Mouse (Mus musculus) spleen, adult 2 months (tissue): Measurements from ENCODE around the gene Marcks. TPM values are rescaled to one million over a fixed set of nuclear protein-coding genes. Genes with fewer than 3 reads are reported as not detected.

Experiments
- DNase-seq, 2 experiments: peaks; one replicate each; pipeline versions ENCODE4 v3.0.0 to v3.0.0-alpha.2; 2012 to 2021; ENCODE audit warnings: low spot score in 2 of 2, low read depth in 1 of 2
- H3K27ac ChIP-seq: fragments of 200-500 bp; 2 replicates; pipeline ENCODE4 v1.5.1; 2012; ENCODE audit warnings: low read length, inconsistent platforms; ENCODE audit not compliant: insufficient read depth
- H3K27me3 ChIP-seq: fragments of 200-500 bp; 2 replicates; pipeline ENCODE4 v1.6.1; 2012; ENCODE audit warnings: mild to moderate bottlenecking, moderate library complexity, low read length, inconsistent platforms; ENCODE audit not compliant: control insufficient read depth, insufficient read depth
- H3K36me3 ChIP-seq: fragments of 200-500 bp; 2 replicates; pipeline ENCODE4 v1.6.1; 2012; ENCODE audit warnings: mild to moderate bottlenecking, low read length, inconsistent platforms; ENCODE audit not compliant: control insufficient read depth, insufficient read depth
- H3K4me1 ChIP-seq: fragments of 200-500 bp; 2 replicates; pipeline ENCODE4 v1.6.1; 2011; ENCODE audit warnings: inconsistent platforms; ENCODE audit not compliant: control insufficient read depth, insufficient read depth, insufficient read length
- H3K4me3 ChIP-seq: fragments of 200-500 bp; 2 replicates; pipeline ENCODE4 v1.5.1; 2011; ENCODE audit warnings: mild to moderate bottlenecking, inconsistent platforms; ENCODE audit not compliant: insufficient read depth, insufficient read length; ENCODE audit errors: extremely low read depth
- CTCF ChIP-seq: fragments of 200-500 bp; IDR thresholded peaks from 2 replicates; pipeline ENCODE4 v1.5.1; 2011; ENCODE audit warnings: mild to moderate bottlenecking, inconsistent platforms; ENCODE audit not compliant: insufficient read depth, insufficient read length, insufficient replicate concordance; ENCODE audit errors: extremely low read depth
- POLR2A ChIP-seq: fragments of 200-500 bp; IDR thresholded peaks from 2 replicates; pipeline ENCODE4 v1.6.1; 2011; ENCODE audit warnings: low read depth, low read length, inconsistent platforms
- whole genome bisulfite sequencing: fragments of 180-500 bp; shearing (Covaris S2); methylation state at CpG from one replicate; pipeline ENCODE4 v1.1.7; 2018; 5-methylcytosine and 5-hydroxymethylcytosine counted together
- polyA plus RNA-seq: library from polyadenylated mRNA; depleted of rRNA; stranded (reverse); fragments of >200 nt; gene quantifications from 2 replicates; pipeline ENCODE4 v1.2.3, GENCODE M21; 2012

Gene Marcks
- polyA plus RNA-seq, 1 experiment = 30.1 TPM

DNA sequence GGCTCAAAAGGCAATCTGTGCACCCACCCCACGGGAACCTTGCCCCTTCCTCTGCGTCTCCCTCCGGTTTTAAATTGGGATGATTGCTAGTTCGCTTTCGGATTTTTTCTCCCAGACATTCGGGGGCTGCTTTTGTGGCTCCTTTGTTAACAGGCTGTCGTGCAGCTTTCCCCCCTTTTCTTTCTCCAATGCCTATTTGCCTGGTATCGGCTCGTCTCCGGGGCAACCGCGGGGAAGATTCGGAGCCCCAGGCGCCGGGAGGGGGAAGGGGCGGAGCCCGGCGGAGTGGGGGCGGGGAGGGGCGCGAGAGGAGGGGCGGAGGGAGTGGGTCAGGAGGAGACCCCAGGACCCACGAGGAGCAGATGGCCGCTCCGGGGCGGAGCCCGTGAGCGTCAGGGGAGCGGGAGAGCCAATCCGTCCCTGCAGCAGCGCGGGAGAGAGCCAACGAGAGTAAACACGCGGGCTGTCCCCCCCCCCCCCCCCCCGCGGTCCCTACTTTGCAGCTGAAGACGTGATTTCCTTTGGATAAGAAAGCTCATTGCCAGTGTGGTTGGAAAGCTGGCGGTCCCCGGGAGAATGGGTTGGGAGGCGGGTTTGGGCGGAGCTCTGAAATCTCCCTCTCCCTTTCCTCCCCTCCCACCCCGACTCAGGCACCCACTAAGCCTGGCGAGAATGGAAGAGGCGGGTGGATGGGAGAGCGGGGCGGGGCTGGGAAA is 2.2 kb upstream of the Marcks start:
- no peaks in the 10 kb centered on the region; the same call in 1 of the 2 replicates for H3K4me1 ChIP-seq
- peak in 1 of 2 experiments; percentile 46 for DNase-seq
- peak overlapping the region; percentile 24 for H3K27ac ChIP-seq
- TF ChIP-seq POLR2A = no peak
- TF ChIP-seq CTCF = no peak
- WGBS = 1% methylated on average over 45 of the region's 47 CpGs
- H3K4me3 ChIP-seq = peak overlapping the region; percentile 65
- peaks cover 8% of the 10 kb centered on the region for H3K36me3 ChIP-seq
- H3K27me3 ChIP-seq = no peaks in the 10 kb centered on the region

DNA sequence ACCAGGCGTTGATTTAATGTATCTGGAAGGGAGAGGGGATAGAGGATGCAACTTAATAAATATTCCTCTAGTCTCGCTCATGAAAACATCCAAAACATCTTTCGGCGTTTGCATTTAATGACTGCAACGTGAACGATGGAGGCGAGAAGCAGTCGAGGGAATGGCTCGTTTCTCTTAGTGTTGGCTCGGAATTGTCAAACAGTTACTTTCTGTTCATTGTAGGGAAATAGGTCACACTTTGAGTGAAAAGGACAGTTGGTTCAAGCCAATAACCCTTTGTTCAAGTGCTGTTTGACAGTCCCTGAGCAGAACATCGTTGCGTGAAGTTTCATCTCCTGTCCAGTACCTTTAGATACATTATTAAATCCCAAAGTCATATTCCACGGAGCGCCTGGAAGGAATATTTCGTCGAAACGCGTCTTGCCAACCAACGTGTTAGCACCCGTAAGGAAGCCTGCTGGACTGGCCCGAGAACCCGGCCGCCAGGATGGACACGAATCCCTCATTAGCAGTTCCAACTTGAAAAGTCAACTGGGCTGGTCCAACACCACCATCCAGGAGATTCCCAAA is 1.5 kb upstream of the Marcks start:
- TF ChIP-seq POLR2A = no peak
- TF ChIP-seq CTCF = no peak
- WGBS = under 1% methylated on average over 24 of the region's 24 CpGs
- H3K4me3 ChIP-seq = peak overlapping the region; percentile 65
- H3K36me3 ChIP-seq = peaks cover 9% of the 10 kb centered on the region
- no peaks in the 10 kb centered on the region; the same call in 1 of the 2 replicates for H3K4me1 ChIP-seq
- H3K27me3 ChIP-seq = no peaks in the 10 kb centered on the region
- peak in 1 of 2 experiments; percentile 11 for DNase-seq
- peak overlapping the region; percentile 24 for H3K27ac ChIP-seq

DNA sequence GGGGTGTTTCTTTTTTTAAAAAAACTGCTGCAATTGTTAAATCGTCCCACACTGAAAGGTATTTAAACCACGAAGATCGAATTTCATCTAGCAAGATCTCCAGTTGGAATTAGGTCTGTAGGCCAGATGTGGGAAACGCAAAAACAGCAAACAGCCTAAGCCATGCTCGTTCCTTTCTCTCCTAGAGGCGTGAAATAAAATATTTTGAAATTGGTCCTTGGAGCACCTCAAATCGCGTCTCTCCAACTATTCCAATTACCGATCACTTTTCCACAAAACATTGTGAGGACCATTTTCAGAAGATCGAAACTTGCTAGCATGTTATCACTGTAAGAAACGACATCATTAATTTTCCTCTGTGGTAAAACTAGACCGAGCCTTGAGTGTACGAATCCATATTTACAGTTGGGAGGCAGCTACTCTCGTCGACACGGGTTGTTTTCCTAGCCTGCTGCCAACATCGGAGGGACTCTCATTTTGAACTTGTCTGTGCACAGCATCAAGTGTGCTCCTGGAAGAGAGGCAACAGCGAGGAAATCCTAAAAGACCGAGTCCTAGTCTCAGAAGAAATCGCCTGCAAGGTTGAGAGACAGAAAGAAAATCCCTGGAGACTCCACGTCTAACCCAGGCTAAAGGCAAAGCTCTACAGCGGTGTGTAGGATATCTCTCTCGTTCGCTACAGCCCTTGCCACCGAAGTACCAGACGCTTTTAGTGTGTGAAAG is 884 bp upstream of the Marcks start:
- DNase-seq = peak in 1 of 2 experiments; percentile 5
- no peaks in the 10 kb centered on the region; the same call in 1 of the 2 replicates for H3K4me1 ChIP-seq
- under 1% methylated on average over 26 of the region's 26 CpGs for WGBS
- peaks cover 11% of the 10 kb centered on the region for H3K36me3 ChIP-seq
- no peak for TF ChIP-seq CTCF
- TF ChIP-seq POLR2A = no peak
- peak overlapping the region; percentile 24; the same call in 1 of the 2 replicates for H3K27ac ChIP-seq
- peak overlapping the region; percentile 65 for H3K4me3 ChIP-seq
- no peaks in the 10 kb centered on the region for H3K27me3 ChIP-seq

DNA sequence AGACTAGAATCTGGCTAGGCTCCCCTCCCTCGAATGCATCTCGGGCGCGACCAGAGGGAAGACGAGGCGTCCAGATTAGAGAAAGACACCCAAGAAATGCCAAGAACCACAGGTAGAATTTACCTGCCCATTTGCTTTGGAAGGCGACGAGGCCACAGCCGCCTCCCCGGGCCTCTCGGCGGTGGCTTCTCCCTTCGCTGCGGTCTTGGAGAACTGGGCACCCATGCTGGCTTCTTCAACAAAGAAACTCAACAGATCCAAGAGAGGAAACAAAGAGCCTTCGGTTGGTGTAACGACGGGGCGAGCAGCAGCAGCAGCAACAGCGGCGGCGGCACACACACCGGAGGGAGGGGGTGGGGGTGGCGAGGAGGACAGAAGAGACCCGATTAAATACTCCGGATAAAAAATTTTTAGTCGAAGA is 399 bp downstream of the Marcks start:
- H3K27me3 ChIP-seq = no peaks in the 10 kb centered on the region
- peak in 1 of 2 experiments; percentile 15 for DNase-seq

DNA sequence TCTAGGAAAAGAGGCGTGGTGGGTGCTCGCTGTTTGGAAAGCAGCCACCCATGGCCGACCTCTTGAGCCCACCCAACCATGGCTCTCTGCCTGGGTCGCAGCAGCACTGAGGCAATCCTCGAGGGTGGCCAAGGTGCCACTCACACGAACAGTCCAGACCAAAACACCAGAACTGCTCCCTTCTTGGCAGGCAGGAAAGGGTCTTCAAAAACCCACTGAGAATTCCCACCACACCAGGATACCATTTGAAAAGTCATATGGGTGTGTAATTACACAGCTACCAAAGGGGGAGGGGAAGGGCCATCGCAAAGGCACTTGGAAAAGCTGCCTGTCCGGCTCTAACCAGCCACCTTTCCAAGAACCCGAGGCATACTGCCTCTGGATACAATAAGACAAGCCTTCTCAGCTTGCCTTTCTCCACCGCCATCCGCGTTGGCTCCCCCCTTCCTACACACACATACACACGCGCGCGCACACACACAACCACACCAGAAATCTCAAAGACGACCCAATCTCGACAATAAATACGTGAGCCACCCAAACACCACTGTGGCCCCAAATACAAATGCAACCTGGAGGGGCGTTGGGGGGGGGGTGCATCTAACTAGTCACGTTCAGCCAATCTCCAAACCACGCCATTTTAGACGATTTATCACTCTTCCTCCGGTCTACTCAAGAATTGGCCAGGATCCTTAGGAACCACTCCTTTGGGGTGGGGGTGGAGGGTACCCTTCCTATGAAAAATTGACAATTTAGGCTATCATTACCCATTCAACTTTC is 999 bp downstream of the Marcks start:
- peak overlapping the region; percentile 92 for H3K27ac ChIP-seq
- DNase-seq = peak in 1 of 2 experiments; percentile 22
- WGBS = under 1% methylated on average over 24 of the region's 24 CpGs
- H3K4me1 ChIP-seq = no peaks in the 10 kb centered on the region; the same call in 1 of the 2 replicates
- peak overlapping the region; percentile 65 for H3K4me3 ChIP-seq
- H3K36me3 ChIP-seq = peaks cover 11% of the 10 kb centered on the region
- TF ChIP-seq CTCF (no peak), POLR2A (no peak)
- no peaks in the 10 kb centered on the region for H3K27me3 ChIP-seq

More for the DNA sequence above, 399 bp downstream of the Marcks start:
- Histone ChIP-seq H3K27ac (peak overlapping the region; percentile 92), H3K4me1 (no peaks in the 10 kb centered on the region; the same call in 1 of the 2 replicates), H3K36me3 (peaks cover 11% of the 10 kb centered on the region), H3K4me3 (peak overlapping the region; percentile 65)
- TF ChIP-seq CTCF (no peak), POLR2A (no peak)
- WGBS = under 1% methylated on average over 26 of the region's 26 CpGs

DNA sequence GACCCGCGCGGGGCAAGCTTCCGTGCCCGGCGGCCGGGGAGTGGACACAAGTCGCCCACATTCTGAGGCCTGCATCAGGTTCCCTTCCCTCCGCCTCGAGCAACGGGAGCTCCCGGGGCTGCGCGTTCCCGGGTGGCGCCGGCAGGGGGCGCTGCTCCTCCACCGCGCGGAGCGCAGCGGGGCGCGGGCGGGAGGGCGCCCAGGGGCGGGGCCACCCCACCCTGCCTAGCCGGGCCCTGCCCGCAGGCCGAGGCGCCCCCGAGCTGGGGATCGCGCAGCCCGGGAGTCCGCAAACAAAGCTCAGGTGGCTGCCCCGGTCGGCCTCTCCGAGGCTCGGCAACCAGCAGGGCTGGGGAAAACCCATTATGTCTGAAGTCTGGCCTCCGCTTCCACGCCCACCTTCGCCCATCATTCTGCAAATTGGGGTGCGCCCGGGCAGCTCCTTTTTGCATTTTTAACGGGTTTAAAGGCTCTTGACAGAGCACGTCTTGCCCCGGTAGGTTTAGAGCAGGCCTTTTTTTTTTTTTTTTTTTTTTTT is 1.7 kb downstream of the Marcks start:
- DNase-seq = peak; percentile 81 to 88
- Histone ChIP-seq H3K27ac (peak overlapping the region; percentile 92), H3K36me3 (peaks cover 11% of the 10 kb centered on the region), H3K4me3 (peak overlapping the region; percentile 83), H3K4me1 (no peaks in the 10 kb centered on the region; the same call in 1 of the 2 replicates), H3K27me3 (no peaks in the 10 kb centered on the region)
- TF ChIP-seq CTCF (peak; percentile 91), POLR2A (no peak)
- WGBS = under 1% methylated on average over 49 of the region's 49 CpGs
